Mouse (Mus musculus) kidney, adult 2 months (tissue): ENCODE results near the gene Stag1. TPM values are rescaled to one million over a fixed set of nuclear protein-coding genes. Genes with fewer than 3 reads are reported as not detected.

Experiments
- DNase-seq: peaks from one replicate; pipeline ENCODE4 v3.0.0; 2021
- H3K27ac ChIP-seq: fragments of 200-500 bp; 2 replicates; pipeline ENCODE4 v1.5.1; 2012; ENCODE audit warnings: low read depth, low read length, control low read depth, inconsistent platforms; ENCODE audit not compliant: insufficient read depth
- H3K27me3 ChIP-seq: fragments of 200-500 bp; replicated peaks from 2 replicates; pipeline ENCODE4 v1.6.1; 2012; ENCODE audit warnings: mild to moderate bottlenecking, moderate library complexity, low read length, inconsistent platforms; ENCODE audit not compliant: control insufficient read depth, insufficient read depth
- H3K36me3 ChIP-seq: fragments of 200-500 bp; 2 replicates; pipeline ENCODE4 v1.6.1; 2012; ENCODE audit warnings: mild to moderate bottlenecking, moderate library complexity, low read length, inconsistent platforms; ENCODE audit not compliant: control insufficient read depth, insufficient read depth
- H3K4me1 ChIP-seq: fragments of 200-500 bp; 2 replicates; pipeline ENCODE4 v1.6.1; 2011; ENCODE audit warnings: low read length; ENCODE audit not compliant: control insufficient read depth, insufficient read depth
- H3K4me3 ChIP-seq: fragments of 200-500 bp; 2 replicates; pipeline ENCODE4 v1.5.1; 2011; ENCODE audit warnings: mild to moderate bottlenecking, low read depth, low read length, control low read depth; ENCODE audit not compliant: insufficient read depth
- CTCF ChIP-seq: fragments of 200-500 bp; conservative IDR thresholded peaks from 2 replicates; pipeline ENCODE4 v1.5.1; 2011; ENCODE audit warnings: low read depth, mild to moderate bottlenecking, control low read depth, low read length, moderate library complexity, mixed read lengths; ENCODE audit not compliant: insufficient read depth, insufficient read length
- POLR2A ChIP-seq: fragments of 200-500 bp; IDR thresholded peaks from one replicate; pipeline ENCODE4 v1.6.1; 2011; ENCODE audit warnings: low read depth, low read length, control low read depth
- WGBS: fragments of 180-500 bp; shearing (Covaris S2); methylation state at CpG from one replicate; pipeline ENCODE4 v1.1.7; 2018; 5-methylcytosine and 5-hydroxymethylcytosine counted together
- polyA plus RNA-seq: library from polyadenylated mRNA; depleted of rRNA; stranded (reverse); fragments of >200 nt; gene quantifications from 2 replicates; pipeline ENCODE4 v1.2.3, GENCODE M21; 2012; rRNA removed

Gene Stag1
- 3.4 and 5.1 TPM in 2 replicates for polyA plus RNA-seq

- whole genome bisulfite sequencing: 88% methylated on average over 8 of the region's 8 CpGs
- no peak for TF ChIP-seq POLR2A
- TF ChIP-seq CTCF: no peak
- Histone ChIP-seq H3K27me3 (no peaks in the 10 kb centered on the region), H3K4me1 (no peaks in the 10 kb centered on the region), H3K4me3 (no peak within 1 kb of the TSS), H3K36me3 (no peaks in the 10 kb centered on the region), H3K27ac (no peak within 1 kb of the TSS)
- DNase-seq: no peak
Measured at GRCm38 (mm10) chr9:100597546-100597945, at the start of gene Stag1. Stag1 (plus strand) TSS chr9:100597798.

- no peak overlapping the region for H3K27ac ChIP-seq
- no peaks in the 10 kb centered on the region; the same call in 1 of the 2 replicates for H3K4me1 ChIP-seq
- no peak overlapping the region for H3K4me3 ChIP-seq
- no peak for TF ChIP-seq CTCF
- TF ChIP-seq POLR2A: no peak
- no peak for DNase-seq
- no peaks in the 10 kb centered on the region for H3K27me3 ChIP-seq
- 98% methylated on average over 2 of the region's 2 CpGs for WGBS
- no peaks in the 10 kb centered on the region for H3K36me3 ChIP-seq
Measured at GRCm38 (mm10) chr9:100548313-100548712, 49.3 kb upstream of the Stag1 start.

DNA sequence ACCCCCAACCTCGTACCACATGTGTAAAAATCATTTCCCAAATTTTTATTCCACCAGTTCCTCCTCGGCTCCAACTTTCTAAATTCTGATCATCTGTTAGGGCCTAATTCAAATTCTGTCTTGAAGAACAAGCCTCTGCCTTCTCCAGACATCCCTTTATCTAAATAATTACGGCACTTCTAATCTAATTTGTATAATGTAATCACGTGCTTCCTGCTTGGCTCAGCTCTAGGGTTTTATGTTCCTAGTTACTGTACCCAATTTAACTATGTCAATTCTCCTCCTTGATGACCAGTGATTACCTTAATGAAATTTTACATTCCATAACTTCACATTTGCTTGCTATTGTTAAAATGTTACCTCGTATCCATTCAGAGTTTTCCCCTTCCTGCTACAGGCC lies 41.9 kb upstream of the Stag1 start:
- H3K36me3 ChIP-seq: no peaks in the 10 kb centered on the region
- H3K4me1 ChIP-seq: no peaks in the 10 kb centered on the region
- no peak overlapping the region for H3K27ac ChIP-seq
- H3K27me3 ChIP-seq: no peaks in the 10 kb centered on the region
- no peak for TF ChIP-seq CTCF
- no peak for TF ChIP-seq POLR2A
- H3K4me3 ChIP-seq: no peak overlapping the region
- no peak for DNase-seq
- WGBS: 77% methylated on average over 5 of the region's 5 CpGs

DNA sequence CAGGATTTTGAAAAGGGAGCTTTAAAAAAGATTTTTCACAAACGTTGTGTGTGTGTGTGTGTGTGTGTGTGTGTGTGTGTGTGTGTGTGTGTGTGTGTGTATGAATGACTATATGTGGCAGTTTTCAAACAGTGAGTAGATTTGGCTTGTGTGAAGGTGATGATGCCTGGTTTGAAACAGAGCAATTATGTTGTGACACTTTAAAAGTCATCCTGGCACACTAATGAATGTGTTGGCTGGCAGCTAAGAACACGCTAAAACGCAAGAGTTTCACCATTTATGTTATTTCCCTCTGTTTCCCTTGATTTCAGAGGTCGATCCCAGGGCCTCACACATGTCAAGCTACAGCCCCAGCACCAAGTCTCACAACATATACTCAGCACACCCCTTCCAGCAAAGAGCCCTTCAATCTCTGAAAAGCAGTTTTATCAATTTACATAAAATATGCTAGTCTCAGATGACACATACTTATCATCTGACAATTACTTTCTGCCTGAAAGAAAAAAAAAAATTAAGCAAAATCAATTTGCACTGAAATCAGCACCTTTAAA lies 39.5 kb upstream of the Stag1 start:
- no peak for TF ChIP-seq CTCF
- no peak overlapping the region for H3K4me3 ChIP-seq
- 82% methylated on average over 4 of the region's 4 CpGs for WGBS
- no peaks in the 10 kb centered on the region for H3K27me3 ChIP-seq
- no peak overlapping the region for H3K27ac ChIP-seq
- DNase-seq: no peak
- H3K4me1 ChIP-seq: no peaks in the 10 kb centered on the region
- no peaks in the 10 kb centered on the region for H3K36me3 ChIP-seq

DNA sequence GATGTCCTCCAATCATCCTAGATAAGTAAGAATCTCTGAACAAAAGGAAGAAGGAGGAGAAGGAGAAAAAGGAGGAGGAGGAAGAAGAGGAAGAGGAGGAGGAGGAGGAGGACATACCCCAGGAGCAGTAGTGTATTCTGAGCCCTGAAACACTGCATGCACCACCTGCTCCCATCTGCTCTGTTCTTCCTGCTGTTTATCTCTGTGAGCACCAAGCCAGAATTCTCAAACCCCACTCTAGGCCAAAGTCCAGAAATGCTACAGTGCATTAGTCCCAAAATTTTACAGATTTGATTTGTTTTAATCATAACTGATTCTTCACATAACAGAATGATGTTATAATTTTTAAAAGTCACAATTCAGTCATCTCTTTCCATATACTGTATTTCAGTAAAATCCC lies 38.6 kb upstream of the Stag1 start:
- Histone ChIP-seq H3K27me3 (no peaks in the 10 kb centered on the region), H3K27ac (no peak overlapping the region), H3K4me1 (no peaks in the 10 kb centered on the region), H3K36me3 (no peaks in the 10 kb centered on the region), H3K4me3 (no peak overlapping the region)
- TF ChIP-seq CTCF (no peak), POLR2A (no peak)
- DNase-seq: no peak

DNA sequence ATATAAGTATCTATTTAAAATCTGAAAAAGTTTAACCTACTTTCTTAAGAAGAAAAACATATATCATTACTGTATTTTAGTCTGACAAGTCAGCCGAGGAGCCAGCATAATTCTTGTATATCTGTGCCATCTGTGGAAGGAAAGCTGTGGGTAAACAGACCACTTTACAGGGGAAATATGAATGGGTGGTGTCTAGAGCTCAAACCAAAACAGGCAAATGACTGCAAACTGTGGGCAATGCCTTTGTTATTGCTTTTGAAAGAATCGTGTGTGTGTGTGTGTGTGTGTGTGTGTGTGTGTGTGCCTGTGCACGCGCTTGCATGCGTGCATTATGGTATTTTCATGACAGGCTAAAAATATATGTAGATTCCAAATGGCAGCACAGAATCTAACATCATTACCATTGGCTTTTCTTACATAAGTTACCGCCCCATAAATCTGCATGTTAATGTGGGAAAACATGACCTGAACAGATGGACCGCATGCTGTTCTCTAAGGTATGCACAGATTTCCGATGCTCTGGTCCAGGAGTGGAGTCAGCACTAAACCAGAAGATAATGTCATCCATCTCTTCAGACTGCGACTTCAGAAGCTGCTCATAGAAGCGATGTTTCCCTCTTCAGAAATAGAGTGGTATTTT lies 37.2 kb upstream of the Stag1 start:
- Histone ChIP-seq H3K36me3 (no peaks in the 10 kb centered on the region), H3K27ac (no peak overlapping the region), H3K4me3 (no peak overlapping the region), H3K27me3 (no peaks in the 10 kb centered on the region), H3K4me1 (no peaks in the 10 kb centered on the region)
- no peak for DNase-seq
- TF ChIP-seq POLR2A: no peak
- TF ChIP-seq CTCF: no peak
- WGBS: 89% methylated on average over 10 of the region's 10 CpGs

GRCm38 (mm10) chr9:100569798-100570625 lies 27.6 kb upstream of the Stag1 start:
- TF ChIP-seq CTCF (peak; percentile 25; the same call in 1 of the 2 replicates), POLR2A (no peak)
- peak; percentile 54 for DNase-seq
- no peaks in the 10 kb centered on the region for H3K27me3 ChIP-seq
- H3K4me3 ChIP-seq: peak overlapping the region; percentile 86
- H3K27ac ChIP-seq: no peak overlapping the region
- no peaks in the 10 kb centered on the region for H3K36me3 ChIP-seq
- H3K4me1 ChIP-seq: no peaks in the 10 kb centered on the region
- 10% methylated on average over 32 of the region's 32 CpGs for WGBS
